Mouse (Mus musculus) embryonic facial prominence, embryonic 11.5 days (tissue): Measurements from ENCODE around the gene Ifitm2. TPM values are rescaled to one million over a fixed set of nuclear protein-coding genes. Genes with fewer than 3 reads are reported as not detected.

Experiments used
- polyA plus RNA-seq: library from polyadenylated mRNA; unstranded; fragments of >200 nt; fragmentation: Nextera tagmentation; extraction: Ambion mirVana; gene quantifications from 2 replicates; pipeline ENCODE4 v1.2.1, GENCODE M21; 2014

The Ifitm2 gene
- polyA plus RNA-seq, 1 experiment from 2014 or later: 595 TPM

Other genes starting within 250 kb of the Ifitm2 start
- gene Cyp2e1, start 192.2 kb downstream of the Ifitm2 start, polyA plus RNA-seq: not detected in 2 replicates
- 0.14 and 0.38 TPM in 2 replicates for gene Syce1, start 168.1 kb downstream of the Ifitm2 start, polyA plus RNA-seq
- gene Zfp941, start 133.8 kb downstream of the Ifitm2 start, polyA plus RNA-seq: 3.5 and 3.6 TPM in 2 replicates
- 1.1 and 1.3 TPM in 2 replicates for gene Urah, start 121.0 kb downstream of the Ifitm2 start, polyA plus RNA-seq
- gene Scgb1c1, start 110.4 kb downstream of the Ifitm2 start, polyA plus RNA-seq: not detected in 2 replicates
- gene Odf3, start 108.2 kb downstream of the Ifitm2 start, polyA plus RNA-seq: not detected in 2 replicates
- not detected in 2 replicates for gene Gm45785, start 99.7 kb downstream of the Ifitm2 start, polyA plus RNA-seq
- 56.7 and 58.3 TPM in 2 replicates for gene Ric8a, start 99.0 kb downstream of the Ifitm2 start, polyA plus RNA-seq
- gene Bet1l, start 98.4 kb downstream of the Ifitm2 start, polyA plus RNA-seq: 22.9 and 31.8 TPM in 2 replicates
- gene Psmd13, start 74.0 kb downstream of the Ifitm2 start, polyA plus RNA-seq: 185 and 195 TPM in 2 replicates
- gene Sirt3, start 73.7 kb downstream of the Ifitm2 start, polyA plus RNA-seq: 17.1 and 19.3 TPM in 2 replicates
- not detected in 2 replicates for gene Cox8b, start 55.5 kb downstream of the Ifitm2 start, polyA plus RNA-seq
- 0.07 TPM in 1 of 2 replicates, not detected in the other for gene Nlrp6, start 35.1 kb downstream of the Ifitm2 start, polyA plus RNA-seq
- 12.4 and 14.3 TPM in 2 replicates for gene Pgghg, start 14.6 kb downstream of the Ifitm2 start, polyA plus RNA-seq
- gene Ifitm5, start 5.7 kb downstream of the Ifitm2 start, polyA plus RNA-seq: 0.38 and 0.78 TPM in 2 replicates
- gene Gm45717, start 50 bp downstream of the Ifitm2 start, polyA plus RNA-seq: not detected in 2 replicates
- 19.9 and 20.1 TPM in 2 replicates for gene Ifitm1, start 11.2 kb upstream of the Ifitm2 start, polyA plus RNA-seq
- gene Ifitm3, start 54.8 kb upstream of the Ifitm2 start, polyA plus RNA-seq: 29.8 and 36.5 TPM in 2 replicates
- gene Ifitm6, start 61.9 kb upstream of the Ifitm2 start, polyA plus RNA-seq: not detected in 2 replicates
- gene Gm17387, start 73.1 kb upstream of the Ifitm2 start, polyA plus RNA-seq: not detected in 2 replicates
- gene B4galnt4, start 105.1 kb upstream of the Ifitm2 start, polyA plus RNA-seq: 15.8 and 19.4 TPM in 2 replicates
- 3.1 and 3.5 TPM in 2 replicates for gene Pkp3, start 122.2 kb upstream of the Ifitm2 start, polyA plus RNA-seq
- 1.6 and 1.8 TPM in 2 replicates for gene Sigirr, start 144.6 kb upstream of the Ifitm2 start, polyA plus RNA-seq
- 1.2 and 1.3 TPM in 2 replicates for gene Ano9, start 161.8 kb upstream of the Ifitm2 start, polyA plus RNA-seq
- 67.3 and 69.6 TPM in 2 replicates for gene Ptdss2, start 166.4 kb upstream of the Ifitm2 start, polyA plus RNA-seq
- 82.0 and 93.5 TPM in 2 replicates for gene Rnh1, start 216.9 kb upstream of the Ifitm2 start, polyA plus RNA-seq
- gene Hras, start 238.0 kb upstream of the Ifitm2 start, polyA plus RNA-seq: 91.4 and 91.7 TPM in 2 replicates
- gene Lrrc56, start 238.2 kb upstream of the Ifitm2 start, polyA plus RNA-seq: 8.2 and 8.7 TPM in 2 replicates